Mouse (Mus musculus): ENCODE data around the gene Eddm3b.
"Not testable (repeated sequence)": the region's sequence is repeated elsewhere in the genome, so short reads cannot be mapped to it uniquely, and the experiment has no call there.

The Eddm3b gene

DNA sequence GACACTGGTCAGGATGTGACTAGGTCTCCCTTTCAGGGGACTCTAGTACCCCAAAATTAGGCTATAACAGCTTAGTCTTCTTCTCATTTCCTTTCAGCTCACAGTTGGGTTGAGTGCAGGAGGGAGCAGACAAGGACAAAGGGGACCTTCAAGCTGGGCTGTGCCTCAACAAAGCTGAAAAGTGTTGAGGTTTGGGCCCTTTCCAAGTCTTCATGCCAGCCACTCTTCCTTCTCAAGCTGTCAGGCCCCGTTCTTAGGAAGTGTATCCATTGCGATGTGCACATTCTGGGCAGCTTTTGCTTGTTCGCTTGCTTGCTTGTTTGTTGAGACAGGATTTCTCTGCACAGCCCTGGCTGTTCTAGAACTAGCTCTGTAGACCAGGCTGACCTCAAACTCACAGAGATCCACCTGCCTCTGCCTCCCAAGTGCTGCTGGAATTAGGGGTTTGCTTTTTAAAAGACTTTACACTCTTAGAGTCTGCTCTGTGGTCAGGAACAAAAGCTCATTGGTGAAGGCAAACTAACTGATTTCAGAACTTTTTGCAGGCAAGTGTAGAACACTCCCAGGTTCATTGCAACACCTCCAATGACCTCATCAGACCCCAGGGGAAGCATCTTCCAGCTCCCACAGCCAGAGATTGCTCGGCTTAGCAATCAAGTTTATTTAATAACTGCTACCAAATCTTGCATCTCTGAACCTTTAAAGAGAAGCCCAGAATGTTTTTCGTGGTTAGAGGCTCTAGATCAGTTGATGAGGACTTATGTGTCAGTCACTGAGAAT lies 19.9 kb upstream of the Eddm3b start:
- no peak for DNase-seq (ENCODE audit: low spot score)

DNA sequence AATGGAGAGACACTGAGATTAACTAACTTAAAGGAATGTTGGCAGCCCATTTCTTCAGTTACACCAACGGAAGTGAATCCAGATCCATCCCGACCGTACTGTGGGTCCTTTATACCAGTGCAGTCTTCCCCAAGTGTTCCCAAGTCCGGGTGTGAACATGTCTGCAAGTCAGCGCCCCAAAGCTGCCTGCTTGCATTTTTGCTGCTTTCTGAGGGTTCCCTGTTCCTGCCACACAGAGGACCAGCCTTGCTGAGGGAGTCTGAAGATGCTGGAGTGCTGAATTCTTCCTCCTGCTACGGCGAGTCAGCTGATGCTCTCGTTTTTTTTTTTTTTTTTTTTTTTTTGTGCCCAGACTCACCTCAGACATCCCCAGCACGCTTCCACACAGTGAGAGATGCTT lies 19.3 kb upstream of the Eddm3b start:
- no peak for DNase-seq (ENCODE audit: low spot score)

DNA sequence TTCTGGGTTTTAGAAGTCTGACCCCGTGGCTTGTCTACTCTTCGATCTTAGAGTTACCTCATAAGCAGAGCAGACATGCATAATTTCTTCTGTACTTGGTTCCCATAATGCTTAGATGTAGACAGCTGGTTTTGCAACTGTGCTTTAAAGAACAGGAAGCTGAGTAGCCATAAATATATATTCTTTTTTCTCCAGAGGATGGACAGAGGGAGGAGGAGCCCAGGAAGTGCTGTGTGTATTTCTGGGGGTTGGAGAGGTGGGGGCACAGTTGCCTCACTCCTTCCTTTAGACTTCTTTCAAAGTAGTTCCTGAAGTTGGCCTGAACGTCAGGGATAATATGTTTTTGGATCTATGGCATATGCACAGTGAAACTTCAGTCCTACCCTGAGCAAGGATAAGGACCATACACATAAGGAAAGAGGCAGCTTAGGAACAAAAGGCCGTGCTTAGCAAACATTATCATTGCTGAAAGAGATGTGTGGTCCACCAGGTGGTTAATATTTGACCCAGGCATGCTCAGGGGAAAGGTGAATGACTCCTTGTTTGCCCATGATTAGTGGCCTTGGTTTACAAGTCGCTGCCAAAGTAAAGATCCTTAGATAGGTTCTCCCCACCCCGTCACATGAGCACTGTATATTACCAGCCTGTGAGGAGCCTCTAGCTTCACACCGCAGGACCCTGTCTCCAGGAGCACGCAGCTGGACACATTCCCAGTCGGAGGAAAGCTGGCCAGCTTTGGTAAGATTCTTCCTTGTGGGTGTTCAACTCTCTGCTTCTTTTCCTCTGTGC lies 18.3 kb upstream of the Eddm3b start:
- DNase-seq (ENCODE audit: low spot score) = no peak

DNA sequence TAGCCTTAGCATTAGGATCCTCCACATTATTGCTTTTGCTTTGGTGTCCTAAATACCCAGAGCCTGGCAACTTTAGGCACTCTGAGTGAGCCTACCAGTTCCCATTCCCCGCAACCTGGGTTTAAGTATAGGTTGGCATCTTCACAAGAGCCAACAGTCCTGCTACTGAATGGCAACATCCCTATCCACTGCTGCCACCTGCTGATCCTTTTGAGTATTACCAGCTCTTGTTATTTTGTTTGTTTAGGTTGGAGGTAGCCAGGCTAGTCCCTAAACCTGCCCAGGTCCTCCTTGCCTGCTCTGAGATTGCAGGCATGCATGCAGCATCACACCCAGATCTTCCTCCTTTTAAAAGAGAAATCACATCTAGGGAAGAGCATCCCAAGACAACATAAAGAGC lies 15.9 kb upstream of the Eddm3b start:
- DNase-seq (ENCODE audit: low spot score) = not testable (repeated sequence)

DNA sequence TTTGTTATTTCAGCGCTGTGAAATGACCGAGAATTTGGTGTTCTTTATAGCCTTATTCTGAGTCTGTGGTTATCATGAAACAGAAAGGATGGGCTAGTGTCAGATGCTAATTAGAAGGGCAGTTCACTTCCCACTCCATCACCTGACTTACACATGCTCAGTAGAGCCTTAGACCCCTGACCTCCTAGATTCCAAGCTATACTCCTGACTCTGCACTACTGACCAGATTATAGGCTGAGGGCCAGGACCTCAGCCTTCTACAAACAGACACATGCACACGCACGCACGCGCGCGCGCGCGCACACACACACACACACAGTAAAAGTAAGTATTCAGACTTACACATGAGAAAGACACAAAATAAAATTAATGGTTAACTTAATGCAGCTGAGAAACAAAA lies 15.3 kb upstream of the Eddm3b start:
- no peak for DNase-seq (ENCODE audit: low spot score)

DNA sequence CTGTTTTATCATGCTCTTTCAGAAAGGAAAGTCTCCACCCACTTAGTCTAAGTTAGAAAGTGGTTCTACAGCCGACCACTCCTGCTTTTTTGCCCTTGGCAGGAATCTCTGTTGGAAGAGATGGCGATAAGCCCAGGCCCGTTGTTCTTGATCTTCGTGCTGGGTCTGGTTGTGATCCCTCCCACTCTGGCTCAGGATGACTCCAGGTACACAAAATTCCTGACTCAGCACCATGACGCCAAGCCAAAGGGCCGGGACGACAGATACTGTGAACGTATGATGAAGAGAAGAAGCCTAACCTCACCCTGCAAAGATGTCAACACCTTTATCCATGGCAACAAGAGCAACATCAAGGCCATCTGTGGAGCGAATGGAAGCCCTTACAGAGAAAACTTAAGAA lies 12.9 kb upstream of the Eddm3b start:
- no peak for DNase-seq (ENCODE audit: low spot score)

DNA sequence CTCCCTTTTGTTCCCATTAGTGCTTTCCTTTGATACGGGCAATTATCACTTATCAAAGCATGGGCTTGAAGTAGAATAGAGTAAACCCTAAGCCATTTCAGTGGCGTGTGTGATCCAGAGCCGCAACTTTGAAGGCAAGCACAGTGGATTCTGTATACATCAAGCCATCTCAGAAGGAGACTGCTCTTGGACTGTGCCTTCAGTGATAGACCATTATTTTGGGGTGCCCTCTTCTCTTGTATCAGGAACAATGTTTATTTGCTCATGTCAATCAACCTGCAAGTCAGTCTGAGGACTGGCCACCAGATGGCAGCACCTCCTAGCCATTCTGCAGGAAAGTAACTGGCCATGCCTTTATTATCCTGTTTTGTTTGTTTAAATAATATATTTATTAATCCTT lies 11.0 kb upstream of the Eddm3b start:
- peak; percentile 55 for DNase-seq (ENCODE audit: low spot score)

DNA sequence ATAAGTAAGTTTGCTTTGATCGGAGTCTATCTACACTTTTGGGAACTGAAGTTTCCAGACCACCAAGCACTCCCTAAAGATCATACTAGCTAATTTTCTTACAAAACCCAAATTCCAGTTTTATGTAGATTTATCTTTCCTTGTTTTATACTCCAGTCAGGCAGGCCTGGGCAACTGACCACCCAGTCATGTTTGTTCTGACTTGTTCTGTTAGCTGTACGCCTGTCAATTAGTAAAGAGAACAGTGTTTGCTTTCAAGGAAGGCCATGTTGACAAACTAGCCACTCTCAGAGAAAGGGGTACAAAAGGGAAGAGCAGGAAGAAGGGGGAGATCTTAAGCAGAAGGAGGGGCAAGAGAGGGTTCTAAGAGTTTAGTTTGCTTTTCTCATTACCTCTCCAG lies 9.9 kb upstream of the Eddm3b start:
- no peak for DNase-seq (ENCODE audit: low spot score)

DNA sequence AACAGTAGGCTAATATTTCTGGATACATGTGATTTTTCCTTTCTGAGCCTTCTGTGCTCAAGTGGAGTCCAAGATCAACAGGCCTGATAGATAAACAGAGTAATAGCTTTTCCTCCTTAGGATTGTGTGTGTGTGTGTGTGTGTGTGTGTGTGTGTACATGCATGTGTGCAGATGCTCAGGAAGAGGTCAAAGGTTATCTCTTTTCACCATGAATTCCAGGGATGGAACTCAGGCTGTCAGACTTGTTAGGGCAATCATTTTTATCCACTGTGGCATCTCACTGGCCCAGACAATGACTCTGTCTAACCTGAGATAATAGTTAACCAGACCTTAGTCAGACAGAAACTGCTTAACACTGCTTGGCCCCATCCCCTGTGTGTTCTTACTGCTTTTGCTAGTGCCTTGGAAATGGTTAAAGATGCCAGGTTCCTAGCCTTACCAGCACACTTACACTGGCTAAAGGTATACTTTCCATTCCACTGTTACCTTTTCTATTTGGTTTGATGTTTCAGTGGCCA lies 7.7 kb upstream of the Eddm3b start:
- no peak for DNase-seq (ENCODE audit: low spot score)

DNA sequence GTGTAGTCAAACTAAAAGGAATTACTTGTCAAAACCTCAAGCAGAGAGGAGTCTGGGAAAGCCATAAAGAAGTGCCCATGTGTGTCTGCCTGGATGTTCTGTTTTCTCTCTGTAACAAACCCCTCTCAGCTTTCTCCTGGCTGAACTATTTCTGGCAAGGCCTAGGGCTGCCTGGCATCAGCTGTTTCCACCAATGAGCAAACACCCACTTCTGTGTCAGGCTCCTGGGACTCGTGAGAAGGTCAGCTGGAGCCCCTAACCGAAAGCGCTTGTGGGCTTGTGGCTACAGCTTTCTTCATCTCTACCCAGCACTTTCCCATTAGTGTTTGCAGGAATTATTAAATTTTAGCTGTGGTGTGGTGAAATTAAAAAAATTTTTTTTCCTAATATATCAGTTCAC lies 2.3 kb upstream of the Eddm3b start:
- DNase-seq (ENCODE audit: low spot score) = no peak

DNA sequence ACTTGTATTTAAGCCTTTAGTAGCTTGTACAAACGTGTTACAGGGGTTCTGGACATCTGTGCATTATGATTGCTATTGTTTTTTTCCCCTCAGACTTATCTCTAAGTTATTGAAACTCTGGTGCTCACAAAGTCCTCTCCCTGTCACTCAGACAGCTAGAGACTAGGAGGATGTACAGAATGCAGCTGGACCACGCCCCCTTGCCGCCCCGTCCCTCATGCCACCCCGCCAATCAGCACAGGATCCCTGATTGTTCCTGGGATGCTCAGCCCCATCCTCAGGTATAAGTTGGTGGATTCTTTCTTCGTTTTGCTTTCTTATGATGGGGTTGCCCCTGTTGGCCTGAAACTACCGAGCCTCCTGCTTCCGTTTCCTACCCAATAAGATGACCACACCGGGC lies 750 bp upstream of the Eddm3b start:
- no peak for DNase-seq (ENCODE audit: low spot score)

DNA sequence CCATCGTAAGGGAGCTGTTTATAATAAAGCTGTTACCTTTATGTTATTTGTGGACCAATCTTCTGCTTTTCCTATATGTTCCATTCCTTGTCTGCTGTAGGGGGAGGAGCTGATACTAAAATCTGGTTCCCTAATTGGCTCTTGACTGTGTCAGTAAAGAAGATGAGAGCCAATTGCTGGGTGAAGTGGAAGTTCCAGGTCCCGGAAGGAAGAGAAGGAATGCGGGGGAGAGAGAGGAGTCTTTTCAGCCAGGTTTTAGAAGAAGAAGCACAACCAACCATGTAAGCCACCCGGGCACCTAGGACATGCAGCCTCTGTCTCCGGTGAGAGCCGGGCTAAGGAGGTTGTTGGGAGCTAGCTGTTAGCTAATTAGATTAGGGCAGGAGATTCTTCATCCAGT lies 11.5 kb downstream of the Eddm3b start:
- DNase-seq (ENCODE audit: low spot score) = no peak

DNA sequence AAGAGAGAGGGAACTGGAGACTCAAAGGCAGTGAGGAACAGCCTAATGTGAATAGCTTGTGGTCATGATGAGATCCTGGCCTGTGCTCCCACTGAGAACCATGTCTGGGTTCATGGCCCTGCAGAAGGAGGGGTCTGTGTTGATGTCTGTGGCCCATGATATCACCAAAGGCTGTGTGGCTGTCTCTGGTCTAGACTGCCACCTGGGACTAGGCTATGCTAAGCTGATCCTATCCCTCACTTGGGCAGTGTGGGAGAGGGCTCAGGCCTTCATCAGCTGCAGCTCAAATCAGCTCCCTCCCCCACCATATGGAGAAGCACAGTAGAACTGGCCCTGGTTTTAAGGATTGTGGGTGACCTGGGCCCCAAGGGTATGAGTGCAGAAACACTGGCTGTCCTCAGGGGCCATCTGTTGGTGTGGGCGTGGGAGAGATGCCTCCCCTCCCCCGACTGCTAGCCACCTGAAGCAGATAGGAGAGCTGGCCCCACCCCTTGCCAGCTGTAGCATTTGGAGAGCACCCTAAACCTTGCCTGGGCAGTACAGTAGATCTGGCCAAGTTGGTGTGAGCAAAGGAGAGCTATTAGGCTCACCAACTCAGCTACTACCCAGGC lies 13.5 kb downstream of the Eddm3b start:
- no peak for DNase-seq (ENCODE audit: low spot score)

DNA sequence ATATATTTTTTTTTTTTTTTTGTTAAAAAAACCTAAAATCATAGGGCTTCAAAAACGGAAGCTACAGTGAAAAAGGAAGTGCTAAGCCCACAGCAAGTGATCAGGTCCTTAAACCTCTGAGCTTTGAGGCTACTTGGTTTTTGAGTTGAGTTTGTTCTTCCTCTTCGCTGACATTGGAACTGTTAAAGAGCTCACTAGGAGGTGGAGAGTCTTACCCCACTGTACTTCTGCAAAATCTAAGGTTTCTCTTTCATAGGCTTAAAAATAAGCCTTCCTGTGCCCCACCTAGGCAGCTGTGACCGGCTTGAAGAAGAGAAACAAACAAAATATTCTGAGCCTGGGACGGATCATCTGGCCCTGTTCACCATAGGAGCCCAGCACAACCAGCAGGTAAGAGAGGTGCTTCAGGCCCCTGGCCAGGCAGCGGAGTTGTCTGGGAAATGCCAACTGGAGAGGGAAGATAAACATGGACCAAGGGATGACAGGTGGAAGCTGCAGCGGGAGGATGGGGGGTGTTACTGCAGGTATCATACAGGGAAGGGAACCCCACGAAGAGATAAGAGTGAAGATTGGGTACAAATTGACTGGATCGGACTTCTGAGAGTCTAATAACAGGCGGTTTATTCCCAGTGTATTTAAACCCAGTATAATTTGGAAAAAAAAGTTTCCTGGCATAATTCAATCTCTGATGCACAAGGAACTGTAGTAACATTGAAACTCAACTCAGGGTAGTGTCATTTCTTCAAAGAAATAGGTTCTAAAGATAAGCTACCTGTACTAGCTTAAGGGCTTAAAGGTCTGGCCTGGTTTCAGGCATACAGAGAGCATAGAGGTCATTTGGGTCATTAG lies 14.8 kb downstream of the Eddm3b start:
- DNase-seq (ENCODE audit: low spot score) = no peak

DNA sequence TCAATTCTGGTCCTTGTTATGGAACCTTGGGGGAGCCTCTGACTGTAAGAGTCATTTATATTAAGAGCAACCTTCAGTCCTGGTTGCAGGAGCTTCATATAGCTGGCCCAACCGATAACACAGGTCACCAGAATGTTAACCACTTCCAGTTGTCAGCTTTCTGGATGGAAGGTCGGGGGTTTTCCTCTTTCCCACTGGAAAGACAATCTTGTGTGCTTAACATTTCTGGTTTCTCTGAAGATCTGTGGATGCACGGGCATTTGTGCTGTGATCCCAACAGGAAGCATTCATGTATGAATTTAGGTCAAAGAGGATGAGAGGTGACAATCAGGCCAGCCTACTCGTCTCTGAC lies 15.4 kb downstream of the Eddm3b start:
- no peak for DNase-seq (ENCODE audit: low spot score)

DNA sequence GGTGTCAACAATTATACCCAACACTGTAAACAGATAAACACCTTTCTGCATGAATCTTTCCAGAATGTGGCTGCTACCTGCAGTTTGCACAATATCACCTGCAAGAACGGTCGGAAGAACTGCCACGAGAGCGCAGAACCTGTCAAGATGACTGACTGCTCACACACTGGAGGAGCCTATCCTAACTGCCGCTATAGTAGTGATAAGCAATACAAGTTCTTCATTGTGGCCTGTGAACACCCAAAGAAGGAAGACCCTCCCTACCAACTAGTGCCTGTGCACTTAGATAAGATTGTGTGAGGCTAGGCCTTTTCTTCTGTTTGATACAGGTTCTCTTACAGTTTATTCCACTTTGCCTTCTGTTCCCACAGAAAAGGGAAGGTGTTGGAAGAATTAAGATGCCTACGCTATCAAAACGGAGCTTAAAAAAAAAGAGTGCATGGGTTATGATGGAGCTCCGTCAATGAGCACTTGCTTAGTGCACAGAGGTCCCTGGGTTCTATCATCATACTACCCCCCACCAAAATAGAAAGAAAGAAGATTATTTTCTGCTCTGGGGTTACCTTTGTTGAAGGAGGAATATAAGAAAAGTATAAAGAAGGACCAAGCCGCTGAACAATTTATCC lies 16.2 kb downstream of the Eddm3b start:
- DNase-seq (ENCODE audit: low spot score) = no peak

DNA sequence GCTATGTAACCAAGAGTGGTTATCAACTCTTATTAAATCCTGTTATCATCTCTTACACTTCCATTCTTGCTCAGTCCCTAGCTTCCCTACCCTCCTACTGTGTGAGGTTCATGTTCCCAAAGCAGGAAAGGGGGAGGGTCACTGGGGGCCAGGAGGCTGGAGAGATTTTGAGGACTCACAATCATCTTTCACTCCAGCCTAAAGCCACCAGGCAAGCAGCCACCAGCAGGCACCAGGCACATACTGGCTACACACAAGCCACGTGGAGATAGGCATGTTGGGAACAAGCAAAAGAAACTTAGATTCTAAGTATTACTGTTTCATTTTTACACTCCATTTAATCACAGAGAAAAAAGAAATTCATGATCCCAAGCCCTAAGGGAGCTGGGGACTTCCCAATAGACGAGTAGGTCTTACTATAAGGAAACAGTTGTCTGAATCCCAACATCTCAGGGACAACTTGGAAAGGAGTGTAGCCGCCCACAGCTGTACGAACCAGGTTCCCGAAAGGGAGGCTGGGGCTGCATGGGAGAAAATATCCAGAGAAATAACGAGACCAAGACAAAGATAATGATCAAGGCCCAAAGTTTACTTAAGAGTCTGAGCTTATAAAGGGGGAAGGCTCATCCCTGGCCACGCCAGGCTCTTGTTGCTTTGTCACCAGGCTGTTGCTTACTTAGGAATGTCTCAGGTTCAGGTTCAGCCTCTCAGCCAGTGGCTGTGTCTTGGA lies 17.0 kb downstream of the Eddm3b start:
- no peak for DNase-seq (ENCODE audit: low spot score)

DNA sequence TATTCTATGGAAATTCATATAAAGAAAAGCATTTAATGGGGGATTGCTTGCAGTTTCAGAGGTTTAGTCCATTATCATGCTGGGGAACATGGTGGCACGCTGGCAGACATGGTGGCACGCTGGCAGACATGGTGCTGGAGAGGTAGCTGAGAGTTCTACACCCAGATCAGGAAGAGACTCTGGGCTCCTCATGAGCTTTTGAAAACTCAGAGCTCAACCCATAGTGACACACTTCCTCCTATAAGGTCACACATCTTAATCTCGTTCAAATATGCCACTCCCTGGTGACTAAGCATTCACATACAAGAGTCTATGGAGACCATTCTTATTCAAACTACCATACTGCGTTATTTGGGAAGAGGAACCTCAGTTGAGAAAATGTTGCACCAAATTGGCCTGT lies 18.1 kb downstream of the Eddm3b start:
- no peak for DNase-seq (ENCODE audit: low spot score)

DNA sequence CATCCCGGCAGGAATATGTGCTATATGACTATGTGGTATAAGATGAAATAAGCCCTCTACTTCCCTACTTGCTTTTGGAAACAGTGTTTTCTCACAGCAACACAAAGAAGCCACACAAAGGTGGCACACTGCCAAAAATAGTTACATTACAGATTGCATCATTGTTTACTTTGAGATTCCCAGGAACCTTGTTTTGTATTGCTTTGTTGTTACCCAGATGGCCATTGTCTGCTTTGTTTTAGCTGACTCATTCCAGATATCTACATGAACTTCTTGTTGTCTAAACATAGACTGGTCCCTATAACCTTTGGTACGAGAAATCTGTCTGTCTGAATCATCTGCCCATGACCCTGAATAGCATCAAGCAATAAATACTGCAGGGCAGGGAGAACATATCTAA lies 26.1 kb downstream of the Eddm3b start:
- no peak for DNase-seq (ENCODE audit: low spot score)

DNA sequence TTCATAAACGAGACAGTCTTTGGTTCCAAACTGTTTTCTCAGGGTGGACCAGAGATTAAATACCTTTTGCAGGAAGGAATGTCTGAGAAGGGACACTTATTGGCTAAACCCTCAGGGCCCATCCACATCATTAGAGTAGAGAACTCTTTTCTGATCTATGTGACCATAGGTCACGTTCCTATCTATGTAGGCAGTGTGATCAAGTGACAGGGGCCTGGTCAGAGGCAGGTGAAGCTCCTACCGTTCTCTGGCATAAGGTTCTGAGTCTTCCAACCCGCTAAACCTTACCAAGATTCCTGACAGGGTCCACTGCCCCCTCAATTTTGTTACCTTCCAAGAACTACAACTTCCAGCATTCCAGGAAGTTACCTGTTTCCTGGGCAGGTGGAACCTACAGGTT lies 27.9 kb downstream of the Eddm3b start:
- no peak for DNase-seq (ENCODE audit: low spot score)

DNA sequence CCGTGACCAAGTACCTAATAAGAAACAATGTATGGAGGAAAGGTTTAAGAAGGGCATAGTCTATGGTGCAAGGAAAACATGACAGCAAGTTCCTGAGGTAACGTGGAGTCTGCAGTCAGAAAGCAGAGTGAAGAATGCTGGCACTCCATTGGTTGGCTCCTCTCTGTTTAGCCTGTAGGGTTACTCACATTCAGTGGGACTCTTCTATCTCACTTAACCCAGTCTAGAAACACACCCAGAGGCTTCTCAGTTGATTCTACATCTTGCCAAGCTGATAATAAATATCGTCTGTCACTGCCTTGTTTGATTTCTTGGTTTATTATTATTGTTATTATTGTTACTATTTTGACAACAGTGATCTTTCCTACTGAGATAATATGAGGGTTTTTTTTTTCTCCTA lies 28.3 kb downstream of the Eddm3b start:
- DNase-seq (ENCODE audit: low spot score) = no peak

Data from ovary, postnatal 36 days (tissue).